Mouse (Mus musculus) adrenal gland, adult 2 months (tissue): ENCODE results near the gene Rnh1. TPM values are rescaled to one million over a fixed set of nuclear protein-coding genes. Genes with fewer than 3 reads are reported as not detected.

Experiments
- DNase-seq: peaks from one replicate; pipeline ENCODE4 v3.0.0; 2021
- polyA plus RNA-seq: library from polyadenylated mRNA; depleted of rRNA; stranded (reverse); fragments of >200 nt; gene quantifications from 2 replicates; pipeline ENCODE4 v1.2.3, GENCODE M21; 2012
- total RNA-seq, 2 experiments: library from RNA; stranded (reverse); gene quantifications; 2 replicates each; pipeline ENCODE4 v1.2.3; 2021

Rnh1 gene
- total and polyA plus RNA-seq, 3 experiments, result 301 to 394 (median 302) TPM

GRCm38 (mm10) chr7:141164850-141165249, 7.8 kb downstream of the Rnh1 start:
- DNase-seq, result peak; percentile 86

- DNase-seq, result no peak
Observed at GRCm38 (mm10) chr7:141164397-141164796, 8.3 kb downstream of the Rnh1 start.

DNA sequence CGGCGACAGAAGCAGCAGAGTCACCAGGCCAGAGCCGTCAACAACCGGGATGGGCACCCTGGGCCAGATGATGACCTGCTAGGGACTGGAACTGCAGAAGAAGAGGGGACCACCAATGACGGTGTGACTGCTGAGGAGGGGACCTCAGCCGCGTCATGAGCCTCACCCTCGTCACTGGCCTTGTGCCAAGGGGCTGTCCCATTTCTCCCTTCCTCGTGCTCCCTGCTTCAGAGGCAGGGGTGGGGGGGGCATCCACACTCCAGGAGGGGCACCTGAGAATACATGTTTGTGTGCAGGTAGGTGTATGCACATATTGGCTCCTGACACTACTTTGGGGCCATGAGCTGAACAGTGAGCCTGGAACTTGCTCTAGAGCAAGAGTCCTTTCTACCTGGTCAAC, 17.3 kb downstream of the Rnh1 start:
- DNase-seq, result no peak

DNA sequence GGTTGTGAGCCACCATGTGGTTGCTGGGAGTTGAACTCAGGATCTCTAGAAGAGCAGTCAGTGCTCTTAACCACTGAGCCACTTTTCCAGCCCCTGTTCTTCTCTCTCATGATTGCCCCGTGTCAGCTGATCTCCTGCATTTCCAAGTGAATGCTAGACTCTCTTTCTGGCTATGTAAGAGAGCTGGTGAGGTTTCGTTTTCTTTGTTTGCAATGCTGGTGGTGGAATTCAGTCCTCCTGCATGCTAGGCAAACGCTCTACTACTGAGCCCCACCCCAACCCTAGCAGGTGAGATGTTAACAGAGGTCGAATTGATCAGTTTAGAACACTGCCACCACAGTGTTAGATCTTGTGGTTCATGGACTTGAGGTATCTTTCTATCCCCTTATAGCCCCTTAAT, 24.0 kb downstream of the Rnh1 start:
- DNase-seq, result no peak

DNA sequence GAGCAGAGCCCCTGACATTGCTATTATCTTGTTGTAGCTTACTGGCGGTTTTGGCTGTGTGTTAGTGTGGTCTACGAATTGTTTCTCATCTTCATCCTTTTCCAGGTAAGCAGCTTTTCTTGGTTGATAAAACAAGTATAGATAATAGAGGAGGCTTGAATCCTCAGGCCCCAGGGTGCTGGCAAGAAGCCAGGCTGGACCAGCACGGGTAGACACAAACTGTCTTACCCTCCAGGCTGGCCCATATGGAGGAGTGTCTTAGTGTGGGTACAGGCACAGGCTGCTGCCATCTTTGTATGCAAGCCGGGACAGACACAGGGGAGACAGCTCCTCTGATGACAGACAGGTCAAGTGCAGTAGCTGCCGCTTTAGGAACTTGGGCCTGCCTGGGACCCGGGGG, 25.6 kb downstream of the Rnh1 start:
- no peak for DNase-seq

DNA sequence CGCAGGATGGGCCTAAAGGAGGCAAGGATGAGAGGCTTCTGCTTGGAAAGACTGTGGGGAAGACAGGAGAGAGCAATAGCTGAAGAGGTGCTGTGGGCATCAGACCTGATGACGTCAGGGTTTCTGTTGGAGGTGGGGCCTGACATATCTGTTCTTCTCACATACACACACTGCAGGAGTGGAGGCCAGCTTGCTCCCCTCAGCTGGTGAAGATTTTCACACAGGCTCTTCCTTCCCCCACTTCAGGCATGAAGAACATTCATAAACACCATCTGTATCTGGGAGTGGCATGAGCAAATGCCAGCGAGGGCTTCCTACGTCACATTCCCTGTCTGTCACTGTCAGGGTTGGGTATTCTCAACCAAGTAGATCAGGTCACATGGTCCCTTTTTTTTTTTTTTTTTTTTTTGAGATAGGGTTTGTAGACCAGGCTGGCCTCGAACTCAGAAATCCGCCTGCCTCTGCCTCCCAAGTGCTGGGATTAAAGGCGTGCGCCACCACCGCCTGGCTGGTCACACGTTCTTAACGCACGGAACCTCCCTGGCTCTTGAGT, 26.5 kb downstream of the Rnh1 start:
- no peak for DNase-seq

- no peak for DNase-seq
Observed at GRCm38 (mm10) chr7:141145403-141145802, 27.3 kb downstream of the Rnh1 start.

DNA sequence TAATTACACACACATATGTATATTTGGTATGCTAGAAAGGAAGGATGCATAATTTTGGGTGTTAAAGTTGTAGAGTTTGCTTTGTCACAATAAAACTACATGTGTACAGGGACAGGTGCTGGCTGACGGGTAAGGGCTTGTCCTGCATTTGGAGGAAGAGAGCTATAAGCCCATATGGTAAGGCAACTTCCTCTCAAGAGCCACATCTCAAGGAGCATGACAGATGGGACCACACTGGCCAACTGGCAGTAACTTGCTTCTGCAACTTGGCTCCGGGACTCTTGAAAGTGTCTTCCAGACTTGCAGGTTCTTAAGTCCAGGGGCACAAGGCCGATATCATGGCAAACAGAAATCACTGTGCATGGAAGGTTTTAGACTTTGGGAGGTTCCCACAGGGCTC, 28.0 kb downstream of the Rnh1 start:
- DNase-seq, result no peak

DNA sequence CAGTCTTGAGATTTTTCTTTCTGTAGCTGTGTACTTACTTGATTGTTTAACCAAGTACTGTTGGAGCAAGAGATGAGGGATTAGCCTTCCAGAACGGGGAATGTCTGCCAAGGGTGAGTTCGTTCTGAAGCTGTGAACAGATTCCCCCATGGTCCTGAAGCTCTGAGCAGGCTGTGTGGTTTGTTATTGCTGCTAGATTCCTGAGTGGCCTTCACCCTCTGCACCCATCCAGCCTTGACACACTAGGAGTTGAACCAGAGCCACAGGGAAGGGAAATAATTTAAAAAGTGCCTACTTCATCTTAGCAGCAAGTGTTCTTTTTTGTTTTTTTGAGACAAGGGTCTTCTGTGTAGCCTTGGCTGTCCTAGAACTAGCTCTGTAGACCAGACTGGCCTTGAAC, 28.8 kb downstream of the Rnh1 start:
- peak; percentile 60 for DNase-seq

GRCm38 (mm10) chr7:141143112-141143511, 29.5 kb downstream of the Rnh1 start:
- peak; percentile 53 for DNase-seq

DNA sequence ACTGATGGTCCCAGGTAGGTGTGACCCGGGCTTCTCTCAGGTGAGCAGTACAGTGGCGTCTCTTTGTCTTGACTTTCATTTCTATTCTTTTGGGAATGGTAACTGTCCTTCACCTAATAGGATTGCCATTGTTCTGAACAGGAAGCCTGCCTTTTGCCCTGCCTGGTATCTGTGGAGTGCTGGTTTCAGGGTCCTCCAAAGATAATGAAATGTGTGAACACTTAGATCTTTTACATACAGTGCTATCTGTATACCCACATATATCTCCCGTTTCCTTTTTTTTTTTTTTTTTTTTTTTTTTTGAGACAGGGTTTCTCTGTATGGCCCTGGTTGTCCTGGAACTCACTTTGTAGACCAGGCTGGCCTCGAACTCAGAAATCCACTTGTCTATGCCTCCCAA, 31.3 kb downstream of the Rnh1 start:
- DNase-seq, result no peak

GRCm38 (mm10) chr7:141131904-141132755, 40.5 kb downstream of the Rnh1 start:
- no peak for DNase-seq

DNA sequence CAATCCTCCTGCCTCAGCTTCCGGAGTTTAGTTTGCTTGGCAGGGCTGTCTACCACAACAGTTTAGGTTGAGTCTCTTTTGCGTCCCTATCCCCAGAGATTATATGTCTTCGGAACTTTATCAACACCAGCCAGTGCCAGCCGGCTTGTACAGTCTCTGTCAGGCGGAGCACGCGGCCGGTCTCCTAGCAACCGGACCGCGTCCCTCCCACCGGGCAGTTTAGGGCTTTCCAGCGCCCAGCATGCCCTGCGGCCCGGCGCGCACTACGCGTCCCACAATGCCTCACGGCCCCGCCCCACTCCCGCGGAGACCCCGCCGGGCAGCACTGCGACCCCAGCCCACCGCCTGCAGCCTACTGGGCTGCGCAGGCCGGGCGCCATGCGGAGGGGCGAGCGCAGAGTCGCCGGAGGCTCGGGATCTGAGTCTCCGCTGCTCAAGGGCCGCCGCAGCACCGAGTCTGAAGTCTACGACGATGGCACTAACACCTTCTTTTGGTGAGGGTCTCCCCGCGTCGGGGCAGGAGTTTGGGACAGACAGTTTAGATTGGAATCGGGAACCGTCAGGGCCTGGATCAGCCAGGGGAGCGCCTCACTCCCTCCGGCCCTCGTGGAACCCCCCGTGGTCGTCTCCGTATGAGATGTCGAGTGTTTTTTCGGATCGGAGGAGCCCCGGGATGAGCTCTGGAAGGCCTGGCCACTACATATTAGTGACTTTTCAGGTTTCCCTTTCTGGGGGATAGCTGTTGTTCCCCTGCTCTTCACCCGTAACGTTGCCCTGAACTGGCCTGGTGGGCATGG, 41.4 kb downstream of the Rnh1 start:
- DNase-seq, result peak; percentile 94

DNA sequence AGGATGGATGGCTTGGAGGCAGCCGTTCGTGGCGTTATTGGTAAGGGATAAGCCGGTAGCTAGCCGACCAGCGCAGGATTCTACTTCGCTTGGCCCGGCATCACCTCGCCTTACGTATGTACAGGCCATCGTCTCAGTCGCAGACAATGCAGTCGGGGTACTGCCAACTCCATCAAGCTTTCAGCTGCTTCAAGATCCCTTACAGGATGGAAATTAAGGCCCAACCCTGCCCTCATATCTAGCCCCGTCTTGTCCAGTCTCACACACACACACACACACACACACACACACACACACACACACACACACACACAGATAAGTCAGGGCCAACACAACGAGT, 49.2 kb downstream of the Rnh1 start:
- DNase-seq, result no peak

DNA sequence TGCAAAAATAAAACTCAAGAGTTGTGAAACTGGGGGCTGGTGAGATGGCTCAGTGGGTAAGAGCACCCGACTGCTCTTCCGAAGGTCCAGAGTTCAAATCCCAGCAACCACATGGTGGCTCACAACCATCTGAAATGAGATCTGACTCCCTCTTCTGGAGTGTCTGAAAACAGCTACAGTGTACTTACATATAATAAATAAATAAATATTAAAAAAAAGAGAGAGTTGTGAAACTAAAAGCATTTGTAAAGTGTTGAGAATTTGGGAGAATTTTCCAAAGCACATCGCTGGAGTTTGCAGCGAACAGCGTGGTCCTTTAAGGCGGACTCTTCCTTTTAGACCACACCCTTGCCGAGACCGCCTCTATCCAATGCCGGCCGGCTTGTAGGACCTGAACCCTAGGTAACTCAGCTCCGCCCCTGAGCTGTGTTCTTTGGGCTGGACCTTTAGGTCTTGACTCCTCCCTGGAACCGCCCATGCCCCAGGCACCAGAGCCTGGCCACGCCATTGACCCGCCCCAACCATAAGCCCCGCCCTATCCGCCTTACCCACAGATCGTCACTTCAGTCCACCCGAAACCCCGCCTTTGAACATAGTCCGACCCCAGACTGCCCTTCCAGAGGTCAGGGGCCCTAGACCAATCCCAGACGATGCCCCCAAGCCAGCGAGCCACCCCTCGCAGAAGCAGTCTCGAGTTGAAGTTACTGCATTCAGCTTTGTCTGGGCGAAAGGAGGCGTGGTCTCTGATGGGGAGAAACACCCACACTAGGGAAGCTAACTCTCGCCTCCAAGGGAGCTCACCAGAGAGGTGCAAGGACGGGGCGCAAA, 49.8 kb downstream of the Rnh1 start:
- DNase-seq, result peak; percentile 98

- peak; percentile 62 for DNase-seq
Observed at GRCm38 (mm10) chr7:141122245-141122644, 50.4 kb downstream of the Rnh1 start, which contains the start of gene Ptdss2. Ptdss2 (plus strand) TSS chr7:141122382.

DNA sequence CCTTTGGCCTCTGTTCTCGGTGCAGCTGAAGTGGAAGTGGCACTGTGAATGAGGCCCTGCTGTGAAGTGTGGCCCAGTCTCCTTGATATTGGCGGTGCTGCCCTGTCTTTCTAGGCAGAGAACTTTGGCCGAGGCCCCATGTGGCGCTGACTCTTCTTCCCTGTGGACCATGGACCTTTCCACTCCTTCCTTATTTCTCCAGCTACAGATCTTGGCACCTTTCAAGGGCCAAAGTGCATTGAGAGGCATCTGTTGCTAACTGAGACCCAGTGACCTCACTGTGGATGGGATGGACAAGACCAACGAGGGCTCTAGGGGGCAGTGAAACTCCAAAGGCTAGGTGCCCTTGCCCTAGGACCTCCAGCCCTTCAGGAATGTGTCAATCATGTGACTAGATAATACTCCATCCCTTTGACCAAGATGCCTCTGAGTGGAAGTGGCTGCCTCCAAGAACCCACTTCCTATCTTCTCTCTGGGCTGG, 51.6 kb downstream of the Rnh1 start:
- no peak for DNase-seq

GRCm38 (mm10) chr7:141120605-141121004, 52.1 kb downstream of the Rnh1 start:
- no peak for DNase-seq

- no peak for DNase-seq
Observed at GRCm38 (mm10) chr7:141119487-141119886, 53.2 kb downstream of the Rnh1 start.

GRCm38 (mm10) chr7:141117636-141118035, 55.0 kb downstream of the Rnh1 start, which contains the start of gene Ano9:
Ano9 (minus strand) TSS chr7:141117806.
- no peak for DNase-seq

DNA sequence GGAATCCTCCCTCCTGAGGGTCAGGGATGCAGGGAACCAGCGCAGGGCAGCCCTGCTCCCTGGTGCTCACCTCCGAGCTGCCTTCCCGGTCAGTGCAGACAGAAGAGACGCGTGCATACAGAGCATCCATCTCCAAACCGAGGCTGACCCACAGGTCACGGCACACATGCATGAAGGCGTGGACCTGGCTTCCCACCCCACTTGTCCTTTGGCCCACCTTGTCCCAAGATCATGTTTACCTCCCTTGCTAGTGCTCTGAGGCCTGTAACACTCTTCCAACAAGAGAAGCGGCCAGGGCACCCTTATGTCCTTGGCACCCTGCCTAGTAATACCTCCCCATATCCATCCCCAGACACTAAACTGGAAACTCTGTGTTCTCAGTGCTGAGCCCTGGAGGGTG, 56.8 kb downstream of the Rnh1 start:
- no peak for DNase-seq
